Mouse (Mus musculus) heart, postnatal 0 days (tissue): ENCODE results near the gene Chodl.

Experiments
- CTCF ChIP-seq: IDR thresholded peaks from 2 replicates; pipeline ENCODE4 v1.5.1; 2016; ENCODE audit warnings: antibody characterized with exemption, control low read depth, low read depth
- EP300 ChIP-seq: IDR thresholded peaks from 2 replicates; pipeline ENCODE4 v1.6.1; 2016; ENCODE audit warnings: antibody characterized with exemption, low read depth

DNA sequence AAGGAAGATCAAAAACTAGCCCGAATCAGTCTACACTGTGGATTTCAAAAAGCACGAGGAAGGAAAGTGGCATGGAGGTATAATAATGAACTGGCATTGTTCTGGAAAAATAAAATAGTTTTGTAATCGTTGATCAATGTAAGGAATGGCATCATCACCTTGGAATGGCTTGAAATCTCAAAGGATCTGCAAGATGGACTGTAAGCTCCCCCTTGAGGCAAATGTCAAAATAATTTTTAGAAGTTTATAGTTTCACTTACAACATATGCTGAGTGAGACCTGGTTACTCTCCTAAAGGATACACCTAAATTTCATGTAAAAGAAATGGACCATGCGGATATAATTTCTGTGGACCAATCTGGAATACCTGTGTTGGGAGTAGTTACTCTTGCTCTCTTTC lies 19.6 kb downstream of the Chodl start:
- peak; percentile 31; the same call in 1 of the 2 replicates for TF ChIP-seq CTCF
- no peak for TF ChIP-seq EP300
